Mouse (Mus musculus): ENCODE measurements around the gene a. TPM values are rescaled to one million over a fixed set of nuclear protein-coding genes. Genes with fewer than 3 reads are reported as not detected.
"Not testable (repeated sequence)": the region's sequence is repeated elsewhere in the genome, so short reads cannot be mapped to it uniquely, and the experiment has no call there.

Gene a
- polyA plus RNA-seq, 1 experiment from 2014 or later = 0.94 TPM

DNA sequence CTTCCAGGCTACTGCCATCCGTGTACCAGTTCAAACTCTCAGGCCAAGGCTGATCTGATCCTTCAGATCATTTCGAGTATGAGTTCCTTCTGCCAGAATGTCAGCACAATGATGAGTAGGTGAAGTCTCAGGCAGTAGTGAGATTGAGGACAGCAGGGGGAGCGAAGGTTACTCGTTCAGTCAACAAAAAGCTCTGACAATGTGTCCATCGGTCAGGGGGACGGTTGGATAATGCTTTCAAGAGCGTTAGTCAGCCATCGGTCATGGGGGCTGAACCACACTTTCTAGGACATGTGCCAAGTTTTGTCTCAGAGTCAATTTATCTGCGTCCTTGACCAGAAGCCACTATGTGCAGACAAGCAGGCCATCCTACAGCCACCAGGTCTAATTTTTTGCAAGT, 225.5 kb downstream of the a start:
- 42% methylated on average over 3 of the region's 9 CpGs for WGBS
- not testable (repeated sequence) for H3K9ac ChIP-seq (replicated peaks; ENCODE audit: low read depth, low read length); H3K9me3 ChIP-seq (ENCODE audit: control insufficient read depth, low read length); H3K27me3 ChIP-seq (replicated peaks; ENCODE audit: control insufficient read depth, insufficient read depth, low read length); H3K4me2 ChIP-seq (ENCODE audit: low read length); H3K27ac ChIP-seq (ENCODE audit: low read length); ATAC-seq; H3K4me3 ChIP-seq (replicated peaks; ENCODE audit: low read length); H3K36me3 ChIP-seq (ENCODE audit: control insufficient read depth, insufficient read depth)
- H3K4me1 ChIP-seq (replicated peaks; ENCODE audit: control insufficient read depth, insufficient read depth, low read length) = peaks cover 13% of the 10 kb centered on the region

DNA sequence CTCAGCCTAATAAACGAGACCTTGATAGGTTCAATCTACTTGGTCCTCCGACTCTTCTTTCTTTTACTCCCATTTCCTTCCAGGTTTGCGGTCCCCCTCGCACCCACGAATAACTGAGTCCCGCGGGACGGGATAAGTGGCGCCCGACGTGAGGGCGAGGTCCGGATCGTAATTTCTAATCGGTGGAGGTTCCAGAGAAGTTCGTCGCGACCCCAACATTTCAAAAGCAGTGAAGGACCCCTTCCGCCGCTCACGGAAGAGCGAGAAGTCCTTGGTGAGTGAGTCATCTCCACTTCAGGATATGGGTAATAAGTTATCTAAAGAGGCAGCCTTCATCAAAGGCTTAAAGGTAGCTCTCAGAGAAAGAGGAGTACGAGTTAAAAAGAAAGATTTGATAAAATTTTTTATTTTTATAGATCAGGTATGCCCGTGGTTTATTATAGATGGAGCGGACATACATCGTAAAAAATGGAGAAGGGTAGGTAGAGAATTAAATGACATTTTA, 227.1 kb downstream of the a start, which contains the start of gene Gm14226:
Gene Gm14226 (plus strand): TSS at position 16 of the 505 bp plus-strand sequence.
- Histone ChIP-seq H3K4me3 (replicated peaks; ENCODE audit: low read length) (peak within 1 kb of the TSS; percentile 47), H3K4me2 (ENCODE audit: low read length) (peak within 1 kb of the TSS; percentile 93), H3K4me1 (replicated peaks; ENCODE audit: control insufficient read depth, insufficient read depth, low read length) (peaks cover 13% of the 10 kb centered on the region), H3K9ac (replicated peaks; ENCODE audit: low read depth, low read length) (peak within 1 kb of the TSS; percentile 68), H3K27ac (ENCODE audit: low read length) (peak within 1 kb of the TSS; percentile 94)
- H3K36me3 ChIP-seq (ENCODE audit: control insufficient read depth, insufficient read depth); H3K9me3 ChIP-seq (ENCODE audit: control insufficient read depth, low read length); ATAC-seq; H3K27me3 ChIP-seq (replicated peaks; ENCODE audit: control insufficient read depth, insufficient read depth, low read length): not testable (repeated sequence)
- WGBS = under 1% methylated on average over 24 of the region's 26 CpGs

DNA sequence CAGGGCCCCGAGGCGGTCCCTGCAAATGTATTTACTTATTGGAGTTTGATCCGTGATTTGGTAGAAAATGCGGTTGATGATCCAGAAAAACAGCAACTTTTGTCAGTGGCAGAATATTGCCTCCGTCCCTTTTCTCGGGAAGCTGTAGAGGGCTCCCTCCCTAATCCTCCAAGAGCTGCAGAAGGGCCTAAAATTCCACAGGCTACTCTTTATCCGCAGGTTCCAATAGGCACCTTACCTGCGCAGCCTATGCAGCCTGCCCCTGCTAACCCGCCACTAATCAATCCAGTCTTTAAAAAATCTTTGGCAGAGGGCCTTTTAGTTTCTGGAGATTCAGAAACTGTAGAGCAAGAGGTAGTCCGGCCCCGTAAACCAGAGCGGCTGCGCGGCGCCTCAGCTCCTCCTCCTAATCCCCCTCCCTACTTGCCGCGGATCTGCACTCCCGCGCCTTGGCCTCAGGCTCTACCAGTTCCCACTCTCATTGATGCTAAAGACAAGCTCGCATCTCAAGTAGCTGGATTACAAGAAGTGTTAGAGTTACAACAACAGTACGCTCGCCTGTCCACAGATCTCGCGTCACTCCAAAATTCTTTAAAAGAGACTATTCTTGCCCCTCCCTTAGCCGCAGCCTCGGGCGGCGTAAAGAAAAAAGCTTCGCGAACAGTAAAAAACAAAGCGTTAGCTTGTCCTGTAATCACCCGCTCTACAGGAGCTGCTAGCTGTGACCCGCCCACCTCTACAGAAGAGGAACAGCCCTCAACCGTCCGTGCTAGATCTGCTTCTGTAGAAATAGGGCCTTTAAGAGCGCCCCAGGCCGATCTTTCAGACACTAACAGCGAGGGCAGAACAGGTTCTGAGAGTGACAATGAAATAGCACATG, 227.8 kb downstream of the a start:
- no peaks in the 10 kb centered on the region for H3K9me3 ChIP-seq (ENCODE audit: control insufficient read depth, low read length)
- WGBS = under 1% methylated on average over 38 of the region's 38 CpGs
- no peaks in the 10 kb centered on the region for H3K36me3 ChIP-seq (ENCODE audit: control insufficient read depth, insufficient read depth)
- H3K4me1 ChIP-seq (replicated peaks; ENCODE audit: control insufficient read depth, insufficient read depth, low read length) = peaks cover 13% of the 10 kb centered on the region
- peak overlapping the region; percentile 93 for H3K4me2 ChIP-seq (ENCODE audit: low read length)
- peak overlapping the region; percentile 94 for H3K27ac ChIP-seq (ENCODE audit: low read length)
- ATAC-seq = peak; percentile 98
- peak overlapping the region; percentile 68 for H3K9ac ChIP-seq (replicated peaks; ENCODE audit: low read depth, low read length)
- peak overlapping the region; percentile 47 for H3K4me3 ChIP-seq (replicated peaks; ENCODE audit: low read length)
- no peaks in the 10 kb centered on the region for H3K27me3 ChIP-seq (replicated peaks; ENCODE audit: control insufficient read depth, insufficient read depth, low read length)

DNA sequence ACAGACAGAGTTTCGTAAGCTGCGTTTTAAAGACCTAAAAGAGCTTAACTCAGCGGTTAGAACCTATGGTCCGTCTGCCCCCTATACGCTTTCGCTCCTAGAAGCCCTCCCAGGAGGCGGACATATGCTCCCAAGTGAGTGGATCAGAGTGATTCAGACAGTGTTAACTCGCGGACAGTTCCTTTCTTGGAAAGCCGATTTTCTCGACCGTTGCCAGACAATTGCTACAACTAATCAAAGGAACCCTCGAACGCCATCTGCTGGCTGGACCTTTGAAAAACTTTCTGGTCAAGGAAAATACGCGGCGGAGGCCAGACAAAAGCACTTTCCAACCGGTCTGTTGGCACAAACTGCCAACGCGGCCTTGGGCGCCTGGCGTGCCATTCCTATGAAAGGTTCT, 228.5 kb downstream of the a start:
- H3K4me1 ChIP-seq (replicated peaks; ENCODE audit: control insufficient read depth, insufficient read depth, low read length) = peaks cover 13% of the 10 kb centered on the region
- peak; percentile 80 for ATAC-seq
- H3K27ac ChIP-seq (ENCODE audit: low read length) = peak overlapping the region; percentile 94
- H3K9ac ChIP-seq (replicated peaks; ENCODE audit: low read depth, low read length) = peak overlapping the region; percentile 68
- peak overlapping the region; percentile 47 for H3K4me3 ChIP-seq (replicated peaks; ENCODE audit: low read length)
- H3K4me2 ChIP-seq (ENCODE audit: low read length) = peak overlapping the region; percentile 93
- H3K9me3 ChIP-seq (ENCODE audit: control insufficient read depth, low read length) = no peaks in the 10 kb centered on the region
- no peaks in the 10 kb centered on the region for H3K36me3 ChIP-seq (ENCODE audit: control insufficient read depth, insufficient read depth)
- no peaks in the 10 kb centered on the region for H3K27me3 ChIP-seq (replicated peaks; ENCODE audit: control insufficient read depth, insufficient read depth, low read length)
- under 1% methylated on average over 22 of the region's 22 CpGs for WGBS

DNA sequence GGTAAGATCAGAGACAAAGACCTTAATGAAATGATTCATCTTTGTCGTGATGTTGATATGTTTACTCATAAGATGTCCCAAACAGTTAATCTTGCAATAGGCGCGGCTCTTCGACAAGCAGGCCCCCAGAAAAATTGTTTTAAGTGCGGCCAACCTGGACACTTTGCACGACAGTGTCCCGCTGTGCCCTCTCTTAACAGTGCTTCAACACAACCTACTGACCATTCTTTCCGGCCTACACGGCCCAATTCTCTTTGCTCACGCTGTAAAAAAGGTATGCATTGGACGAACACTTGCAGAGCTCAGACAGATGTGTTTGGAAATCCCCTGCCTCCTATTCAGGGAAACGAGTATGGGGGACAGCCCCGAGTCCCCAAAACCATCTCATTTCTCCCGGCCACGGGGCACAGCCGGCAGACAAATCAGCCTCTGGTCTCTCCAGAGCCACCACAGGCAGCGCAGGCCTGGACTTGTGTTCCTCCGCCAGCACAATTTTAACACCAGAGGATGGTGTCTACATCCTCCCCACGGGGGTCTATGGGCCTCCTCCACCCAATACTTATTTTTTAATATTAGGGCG, 229.1 kb downstream of the a start:
- Histone ChIP-seq H3K4me1 (replicated peaks; ENCODE audit: control insufficient read depth, insufficient read depth, low read length) (peaks cover 13% of the 10 kb centered on the region), H3K4me2 (ENCODE audit: low read length) (peak overlapping the region; percentile 93), H3K27ac (ENCODE audit: low read length) (peak overlapping the region; percentile 94), H3K9ac (replicated peaks; ENCODE audit: low read depth, low read length) (peak overlapping the region; percentile 68)
- H3K4me3 ChIP-seq (replicated peaks; ENCODE audit: low read length); H3K36me3 ChIP-seq (ENCODE audit: control insufficient read depth, insufficient read depth); H3K9me3 ChIP-seq (ENCODE audit: control insufficient read depth, low read length); H3K27me3 ChIP-seq (replicated peaks; ENCODE audit: control insufficient read depth, insufficient read depth, low read length); ATAC-seq: not testable (repeated sequence)
- WGBS = 18% methylated on average over 20 of the region's 20 CpGs

DNA sequence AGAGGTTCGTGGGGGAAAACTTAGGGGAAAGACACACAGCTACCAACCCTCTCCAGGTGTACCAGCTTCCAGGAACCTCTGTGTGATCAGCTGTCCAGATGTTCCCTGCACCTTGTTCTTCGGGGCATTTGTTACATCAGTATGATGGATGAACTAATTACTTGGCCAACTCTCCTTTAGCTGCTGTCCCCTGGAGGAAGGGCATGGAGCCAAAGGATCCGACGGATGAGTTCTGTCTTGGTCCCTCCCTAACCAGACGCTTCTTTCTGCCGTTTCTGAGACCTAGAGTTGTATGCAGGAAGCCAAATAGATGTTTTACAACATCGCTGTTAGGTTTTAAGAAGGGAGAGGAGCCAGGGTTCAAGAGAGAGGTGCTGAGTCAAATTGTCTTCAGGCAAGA, 239.6 kb downstream of the a start:
- no peaks in the 10 kb centered on the region for H3K36me3 ChIP-seq (ENCODE audit: control insufficient read depth, insufficient read depth)
- WGBS = 80% methylated on average over 7 of the region's 7 CpGs

DNA sequence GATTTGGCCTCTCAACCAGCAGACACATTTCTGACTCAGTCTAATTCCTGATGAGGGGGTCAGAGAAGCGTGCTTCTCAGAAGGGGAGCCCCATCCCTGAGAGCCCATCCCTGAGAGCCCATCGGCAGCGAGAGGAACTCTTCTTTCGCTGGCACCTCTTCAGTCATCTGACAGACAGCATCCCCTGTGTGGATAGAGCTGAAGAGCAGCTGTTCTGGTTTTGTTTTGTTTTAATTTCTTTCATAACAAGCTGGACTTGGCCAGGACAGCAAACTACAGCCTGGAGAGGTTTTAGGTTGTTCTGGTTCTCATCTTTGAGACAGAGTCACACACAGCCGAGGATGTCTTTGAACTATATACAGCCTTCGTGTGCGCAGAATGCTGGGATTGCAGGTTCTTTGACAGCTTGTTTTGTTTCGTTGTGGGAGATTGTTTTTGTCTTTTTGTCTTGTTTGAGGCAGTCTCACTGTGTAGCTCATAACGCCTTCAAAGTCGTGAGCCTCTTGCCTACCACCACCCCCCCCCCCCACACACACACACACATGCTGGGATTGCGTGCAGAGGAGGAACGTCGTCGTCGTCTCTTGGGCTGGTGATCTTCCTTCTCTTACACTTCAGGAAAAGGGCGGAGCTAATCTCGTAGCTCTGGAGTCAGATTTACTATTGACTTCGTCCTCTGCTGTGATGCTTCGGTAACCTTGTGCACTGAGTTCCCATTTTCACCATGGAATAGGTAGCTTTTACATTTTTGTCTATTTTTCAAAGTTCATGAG, 241.9 kb downstream of the a start:
- no peaks in the 10 kb centered on the region for H3K36me3 ChIP-seq (ENCODE audit: control insufficient read depth, insufficient read depth)
- no peaks in the 10 kb centered on the region for H3K9me3 ChIP-seq (ENCODE audit: control insufficient read depth, low read length)
- H3K4me1 ChIP-seq (replicated peaks; ENCODE audit: control insufficient read depth, insufficient read depth, low read length) = no peaks in the 10 kb centered on the region
- no peak overlapping the region for H3K4me2 ChIP-seq (ENCODE audit: low read length)
- ATAC-seq = no peak
- no peak overlapping the region for H3K27ac ChIP-seq (ENCODE audit: low read length)
- 38% methylated on average over 19 of the region's 19 CpGs for WGBS
- H3K27me3 ChIP-seq (replicated peaks; ENCODE audit: control insufficient read depth, insufficient read depth, low read length) = no peaks in the 10 kb centered on the region
- H3K4me3 ChIP-seq (replicated peaks; ENCODE audit: low read length) = no peak overlapping the region
- no peak overlapping the region for H3K9ac ChIP-seq (replicated peaks; ENCODE audit: low read depth, low read length)

More for the DNA sequence above, 239.6 kb downstream of the a start:
- Histone ChIP-seq H3K4me2 (ENCODE audit: low read length) (no peak overlapping the region), H3K9me3 (ENCODE audit: control insufficient read depth, low read length) (no peaks in the 10 kb centered on the region), H3K9ac (replicated peaks; ENCODE audit: low read depth, low read length) (no peak overlapping the region), H3K27me3 (replicated peaks; ENCODE audit: control insufficient read depth, insufficient read depth, low read length) (no peaks in the 10 kb centered on the region), H3K27ac (ENCODE audit: low read length) (no peak overlapping the region), H3K4me1 (replicated peaks; ENCODE audit: control insufficient read depth, insufficient read depth, low read length) (no peaks in the 10 kb centered on the region), H3K4me3 (replicated peaks; ENCODE audit: low read length) (no peak overlapping the region)
- ATAC-seq = no peak

DNA sequence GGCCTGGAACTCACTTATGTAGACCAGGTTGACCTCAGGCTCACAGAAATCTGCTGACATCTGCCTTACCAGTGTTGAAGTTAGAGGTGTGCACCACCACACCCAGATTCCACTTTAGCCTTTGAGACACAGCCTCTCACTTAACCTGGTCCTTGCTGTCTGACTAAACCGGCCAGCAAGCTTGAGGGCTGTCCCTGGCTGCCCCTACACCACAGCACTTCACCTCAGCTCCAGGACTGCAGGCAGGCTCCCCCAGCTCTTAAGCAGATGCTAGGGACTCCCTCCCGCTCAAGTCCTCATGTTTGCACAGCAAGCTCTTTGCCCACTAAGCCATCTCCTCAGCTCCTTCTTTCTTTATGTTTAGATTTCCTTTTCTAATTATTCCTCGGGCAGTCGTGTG, 248.8 kb downstream of the a start:
- Histone ChIP-seq H3K9me3 (ENCODE audit: control insufficient read depth, low read length) (no peaks in the 10 kb centered on the region), H3K27ac (ENCODE audit: low read length) (no peak overlapping the region), H3K4me2 (ENCODE audit: low read length) (no peak overlapping the region), H3K27me3 (replicated peaks; ENCODE audit: control insufficient read depth, insufficient read depth, low read length) (no peaks in the 10 kb centered on the region), H3K4me1 (replicated peaks; ENCODE audit: control insufficient read depth, insufficient read depth, low read length) (no peaks in the 10 kb centered on the region), H3K9ac (replicated peaks; ENCODE audit: low read depth, low read length) (no peak overlapping the region), H3K4me3 (replicated peaks; ENCODE audit: low read length) (no peak overlapping the region), H3K36me3 (ENCODE audit: control insufficient read depth, insufficient read depth) (no peaks in the 10 kb centered on the region)
- no peak for ATAC-seq
- 72% methylated on average over 4 of the region's 4 CpGs for WGBS

DNA sequence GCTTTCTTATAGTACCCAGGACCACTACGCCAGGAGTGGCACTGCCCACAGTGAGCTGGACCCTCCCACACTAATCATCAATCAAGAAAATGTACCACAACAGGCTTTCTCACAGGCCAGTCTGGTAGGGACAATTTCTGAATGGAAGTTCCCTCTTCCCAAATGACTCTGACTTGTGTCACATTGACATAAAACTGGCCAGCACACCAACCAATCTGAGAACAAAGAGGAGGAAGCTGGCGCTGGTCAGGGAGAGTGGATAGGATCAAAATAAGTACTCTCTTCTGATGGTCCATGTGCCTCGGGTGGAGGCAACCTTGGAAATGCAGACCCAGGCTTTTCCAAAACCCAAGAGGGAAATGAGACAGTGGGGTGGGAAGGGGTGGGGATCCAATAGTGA, 253.3 kb downstream of the a start:
- Histone ChIP-seq H3K4me2 (ENCODE audit: low read length) (no peak overlapping the region), H3K9ac (replicated peaks; ENCODE audit: low read depth, low read length) (no peak overlapping the region), H3K4me1 (replicated peaks; ENCODE audit: control insufficient read depth, insufficient read depth, low read length) (no peaks in the 10 kb centered on the region), H3K4me3 (replicated peaks; ENCODE audit: low read length) (no peak overlapping the region), H3K9me3 (ENCODE audit: control insufficient read depth, low read length) (no peaks in the 10 kb centered on the region), H3K27me3 (replicated peaks; ENCODE audit: control insufficient read depth, insufficient read depth, low read length) (no peaks in the 10 kb centered on the region), H3K36me3 (ENCODE audit: control insufficient read depth, insufficient read depth) (no peaks in the 10 kb centered on the region), H3K27ac (ENCODE audit: low read length) (no peak overlapping the region)
- WGBS = 84% methylated on average over 3 of the region's 3 CpGs
- ATAC-seq = no peak

Measured in forebrain, embryonic 16.5 days (tissue).